Comparison of ENCODE assay signal across 17 mouse cellular contexts in the genomic region with DNA sequence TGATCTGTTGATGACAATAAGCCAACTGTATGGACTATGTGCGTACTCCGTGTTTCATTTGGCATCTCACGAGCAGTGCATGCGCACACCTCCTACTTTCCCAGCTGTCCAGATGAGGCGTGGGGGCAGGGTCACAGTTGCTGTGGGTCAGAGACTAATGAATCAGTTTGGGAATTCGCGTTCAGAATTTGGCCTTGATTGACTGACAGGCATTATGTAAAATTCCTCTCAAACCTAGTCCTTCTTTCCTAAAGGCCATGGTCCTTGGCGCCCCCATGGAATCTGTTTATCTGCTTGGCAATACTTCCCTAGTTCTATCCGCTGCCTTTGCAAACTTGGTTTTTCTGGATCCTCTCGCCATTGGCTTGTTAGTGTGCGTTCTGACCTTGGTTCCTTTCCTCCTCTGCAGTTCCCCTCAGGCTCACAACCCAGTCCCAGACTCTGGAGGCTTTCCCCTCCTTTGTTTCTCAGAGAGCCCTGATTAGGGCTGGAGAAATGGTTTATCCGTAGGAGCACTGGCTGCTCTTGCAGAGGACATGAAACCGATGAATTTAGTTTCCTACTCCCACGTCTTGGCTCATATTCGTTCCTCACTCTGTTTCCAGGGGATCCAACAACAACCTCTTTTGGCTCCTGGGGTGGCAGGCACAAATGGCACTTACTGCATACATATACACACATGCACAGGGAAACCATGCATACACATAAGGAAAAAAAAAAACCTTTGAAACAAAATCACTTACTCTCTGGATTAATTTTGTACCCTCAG. TPM values are rescaled to one million over a fixed set of nuclear protein-coding genes. Genes with fewer than 3 reads are reported as not detected.
DNase-seq lines count a peak whose midpoint lies in the region; ATAC-seq and TF ChIP-seq lines count a peak whose summit lies in the region.
"Had no signal": no experiment of that assay in that cellular context is flagged by ENCODE, and none has a peak within 500 bp of the region (broad histone marks: within the 10 kb centered on the region; RNA-seq: fewer than 3 reads in every experiment).

No protein-coding gene starts in this region.

- H3K36me3 ChIP-seq in heart, postnatal 0 days (replicated peaks; ENCODE audit: control insufficient read depth, insufficient read depth, low read length), result peaks cover 76% of the 10 kb centered on the region
- H3K36me3 ChIP-seq in heart, embryonic 10.5 days, result peaks cover 73% of the 10 kb centered on the region

- no peaks in the 10 kb centered on the region for H3K9me3 ChIP-seq in heart, postnatal 0 days (replicated peaks; ENCODE audit: control insufficient read depth, low read length)
- H3K9me3 ChIP-seq in heart, embryonic 10.5 days, result no peaks in the 10 kb centered on the region
- H3K9me3 ChIP-seq: hindbrain, embryonic 12.5 days; liver, embryonic 15.5 days; midbrain, embryonic 15.5 days; neural tube, embryonic 13.5 days had no signal

- no peak for TF ChIP-seq CTCF in heart, postnatal 0 days (IDR thresholded peaks at IDR 0.05; ENCODE audit: low read depth)

- TF ChIP-seq EP300 in heart, postnatal 0 days (IDR thresholded peaks at IDR 0.05; ENCODE audit: low read depth), result no peak

- no peak overlapping the region for H3K9ac ChIP-seq in heart, postnatal 0 days (replicated peaks; ENCODE audit: low read depth, low read length)
- H3K9ac ChIP-seq: hindbrain, embryonic 12.5 days; liver, embryonic 15.5 days; midbrain, embryonic 15.5 days; neural tube, embryonic 13.5 days had no signal

- H3K27me3 ChIP-seq in heart, postnatal 0 days (ENCODE audit: control insufficient read depth, insufficient read depth, low read length), result no peaks in the 10 kb centered on the region
- H3K27me3 ChIP-seq in heart, embryonic 10.5 days (ENCODE audit: insufficient read depth, poor library complexity, severe bottlenecking), result no peaks in the 10 kb centered on the region
- H3K27me3 ChIP-seq: hindbrain, embryonic 12.5 days; liver, embryonic 15.5 days; midbrain, embryonic 15.5 days; neural tube, embryonic 13.5 days had no signal

- no peaks in the 10 kb centered on the region for H3K4me1 ChIP-seq in heart, postnatal 0 days (ENCODE audit: control insufficient read depth, insufficient read depth)
- 0 out of 2 replicates have a peak, but pooled peaks cover 9% of the 10 kb centered on the region for H3K4me1 ChIP-seq in heart, embryonic 10.5 days
- H3K4me1 ChIP-seq: hindbrain, embryonic 12.5 days; liver, embryonic 15.5 days; midbrain, embryonic 15.5 days; neural tube, embryonic 13.5 days had no signal

- intact Hi-C loops in left cerebral cortex, postnatal 36 days (cut with DNase I), result loop anchor here (10.0 kb wide), 1 partner anchor 218 kb away; no protein-coding TSS in a partner anchor

- no peak for DNase-seq in heart, postnatal 0 days (ENCODE audit: low spot score)
- no peak for DNase-seq in heart, embryonic 10.5 days (ENCODE audit: low spot score)
- DNase-seq in adrenal gland, adult (ENCODE audit: inconsistent age in 2 of 2, low spot score in 1 of 2), result peak; percentile 59 to 91
- peak; percentile 69 to 79 for DNase-seq in adrenal gland, postnatal 36 days
- DNase-seq in left cerebral cortex, postnatal 36 days (ENCODE audit: low spot score in 2 of 2), result peak; percentile 27 to 32
- DNase-seq in adipocyte (ENCODE audit: low spot score), result no peak
- DNase-seq in kidney, adult 18-20 months, result no peak
- DNase-seq: cerebellum, adult 11-12 months; embryo, embryonic 11 days; gastrocnemius, postnatal 25 days; kidney, adult 2 months; thymus, postnatal 25 days had no signal

- no peak overlapping the region for H3K4me3 ChIP-seq in heart, postnatal 0 days (ENCODE audit: low read depth, low read length)
- H3K4me3 ChIP-seq in heart, embryonic 10.5 days, result no peak overlapping the region
- H3K4me3 ChIP-seq: hindbrain, embryonic 12.5 days; liver, embryonic 15.5 days; midbrain, embryonic 15.5 days; neural tube, embryonic 13.5 days had no signal

- 77% methylated on average over 15 of the region's 15 CpGs for WGBS in heart, postnatal 0 days
- 92% methylated on average over 15 of the region's 15 CpGs for WGBS in heart, embryonic 10.5 days

- no peak for ATAC-seq in heart, postnatal 0 days (ENCODE audit: insufficient read depth, low read depth)
- ATAC-seq: midbrain, embryonic 15.5 days had no signal

- no peak overlapping the region for H3K4me2 ChIP-seq in heart, postnatal 0 days (ENCODE audit: low read depth, low read length)
- H3K4me2 ChIP-seq: hindbrain, embryonic 12.5 days; liver, embryonic 15.5 days; midbrain, embryonic 15.5 days; neural tube, embryonic 13.5 days had no signal

- peak overlapping the region; percentile 28 for H3K27ac ChIP-seq in heart, postnatal 0 days (ENCODE audit: low read depth)
- H3K27ac ChIP-seq in heart, embryonic 10.5 days, result no peak overlapping the region
- H3K27ac ChIP-seq: hindbrain, embryonic 12.5 days; liver, embryonic 15.5 days; macrophage; midbrain, embryonic 15.5 days; neural tube, embryonic 13.5 days had no signal

RNA-seq across cellular contexts. Expression of gene Psen1, which starts 28.6 kb away (rescaled TPM):
- 27.6 and 28.9 TPM in 2 replicates for total RNA-seq in heart, postnatal 0 days (2014; rRNA removed; ENCODE audit: low replicate concordance)
- polyA plus RNA-seq in heart, postnatal 0 days (2015; fragmentation: Nextera tagmentation; extraction: Ambion mirVana), result 29.9 and 33.3 TPM in 2 replicates
- 52.9 and 60.4 TPM in 2 replicates for polyA plus RNA-seq in heart, embryonic 10.5 days (2016; fragmentation: Nextera tagmentation; extraction: Ambion mirVana)
- total RNA-seq in adrenal gland, postnatal 36 days (2021), result 10 to 100 TPM; 63.6 to 72.3 TPM
- 10 to 100 TPM; 62.9 to 63.5 TPM for total RNA-seq in left cerebral cortex, postnatal 36 days (2021)

RNA-seq across cellular contexts. Expression of gene Papln, which starts 46.8 kb away (rescaled TPM):
- total RNA-seq in heart, postnatal 0 days (2014; rRNA removed; ENCODE audit: low replicate concordance), result 11.7 and 13.1 TPM in 2 replicates
- 1.2 and 1.4 TPM in 2 replicates for polyA plus RNA-seq in heart, postnatal 0 days (2015; fragmentation: Nextera tagmentation; extraction: Ambion mirVana)
- polyA plus RNA-seq in heart, embryonic 10.5 days (2016; fragmentation: Nextera tagmentation; extraction: Ambion mirVana), result 0.15 and 0.38 TPM in 2 replicates
- 1 to 10 TPM; 2.5 to 2.7 TPM for total RNA-seq in adrenal gland, postnatal 36 days (2021)
- total RNA-seq in left cerebral cortex, postnatal 36 days (2021), result 10 to 100 TPM in 1 of 2 experiments, 1 to 10 TPM in 1; 7.4 to 11.5 TPM
- polyA plus RNA-seq: macrophage had no signal

Comparison
In these comparisons a context has a peak if more than half of its experiments do, and no peak if none do; other contexts are left out.
1. DNase-seq: peak in adrenal gland, adult (2 of 2), adrenal gland, postnatal 36 days (2 of 2) and left cerebral cortex, postnatal 36 days (2 of 2); none in heart, postnatal 0 days (single experiment), heart, embryonic 10.5 days (single experiment), adipocyte (single experiment) and kidney, adult 18-20 months (single experiment).